Mouse (Mus musculus) bone marrow macrophage, adult 2 months (primary cell): ENCODE data around the gene Tada3.

ENCODE experiments used
- CTCF ChIP-seq: IDR thresholded peaks from 2 replicates; pipeline ENCODE4 v1.5.1; 2012; ENCODE audit warnings: low read depth, mild to moderate bottlenecking, low read length, moderate library complexity
- POLR2A ChIP-seq: IDR thresholded peaks from 2 replicates; pipeline ENCODE4 v1.6.1; 2012; ENCODE audit warnings: mild to moderate bottlenecking, low read depth, low read length, borderline replicate concordance

GRCm38 (mm10) chr6:113393951-113394350 lies 16.3 kb upstream of the Tada3 start:
- TF ChIP-seq POLR2A (no peak), CTCF (no peak)
